Mouse (Mus musculus): ENCODE results near the gene Ccdc169. TPM values are rescaled to one million over a fixed set of nuclear protein-coding genes. Genes with fewer than 3 reads are reported as not detected.
"Not testable (repeated sequence)": the region's sequence is repeated elsewhere in the genome, so short reads cannot be mapped to it uniquely, and the experiment has no call there.

Ccdc169 gene
- polyA plus RNA-seq, 1 experiment from 2014 or later: not detected

DNA sequence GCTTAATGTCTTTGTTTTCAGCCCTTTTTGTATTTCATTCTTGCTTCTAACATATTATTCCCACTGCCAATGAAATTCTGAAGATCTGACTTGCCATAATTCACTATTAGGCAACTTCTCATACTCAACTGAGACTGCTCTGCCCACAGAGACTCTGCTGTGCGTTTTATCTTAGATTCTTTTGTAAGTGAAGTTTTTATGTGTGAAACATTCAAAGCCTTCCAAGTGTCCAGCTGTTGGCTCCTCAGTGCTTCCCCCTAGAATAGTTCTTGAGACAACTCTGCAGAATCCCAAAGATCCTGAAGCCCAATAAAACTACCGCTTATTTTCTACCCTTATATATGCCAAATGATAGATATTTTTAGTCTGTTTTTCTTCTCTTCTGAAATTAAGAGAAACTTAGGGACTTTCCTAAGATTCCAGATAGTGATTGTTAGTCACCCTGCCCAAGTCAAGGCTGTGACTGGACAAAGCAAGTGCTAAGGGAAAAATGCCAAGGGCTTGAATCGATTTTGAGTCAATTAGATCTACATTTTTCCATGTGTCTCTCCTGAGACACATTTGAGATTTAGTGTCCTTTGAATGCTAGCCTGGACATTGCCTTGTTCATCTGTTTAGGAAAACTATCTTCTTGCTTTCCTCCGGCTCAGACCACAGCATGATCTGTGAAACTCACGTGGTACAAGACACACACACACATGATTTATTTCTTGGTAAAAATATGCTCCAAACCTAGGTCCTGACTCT is 58.6 kb downstream of the Ccdc169 start:
- ATAC-seq (replicated peaks; ENCODE audit: low FRiP score, low TSS enrichment, low read depth): no peak
- no peak for DNase-seq (ENCODE audit: low spot score)
- Histone ChIP-seq H3K4me1 (replicated peaks; ENCODE audit: control insufficient read depth, insufficient read depth, low read length) (no peaks in the 10 kb centered on the region), H3K9ac (ENCODE audit: low read length) (no peak overlapping the region), H3K4me2 (ENCODE audit: low read length) (no peak overlapping the region), H3K27ac (ENCODE audit: low read depth) (no peak overlapping the region), H3K27me3 (replicated peaks; ENCODE audit: control insufficient read depth, insufficient read depth, low read length) (no peaks in the 10 kb centered on the region), H3K36me3 (ENCODE audit: control insufficient read depth, insufficient read depth, low read length) (no peaks in the 10 kb centered on the region), H3K9me3 (ENCODE audit: control insufficient read depth, low read length) (0 out of 2 replicates have a peak, but pooled peaks cover 2% of the 10 kb centered on the region), H3K4me3 (ENCODE audit: low read depth, low read length) (no peak overlapping the region)
- WGBS: 60% methylated on average over 5 of the region's 5 CpGs

DNA sequence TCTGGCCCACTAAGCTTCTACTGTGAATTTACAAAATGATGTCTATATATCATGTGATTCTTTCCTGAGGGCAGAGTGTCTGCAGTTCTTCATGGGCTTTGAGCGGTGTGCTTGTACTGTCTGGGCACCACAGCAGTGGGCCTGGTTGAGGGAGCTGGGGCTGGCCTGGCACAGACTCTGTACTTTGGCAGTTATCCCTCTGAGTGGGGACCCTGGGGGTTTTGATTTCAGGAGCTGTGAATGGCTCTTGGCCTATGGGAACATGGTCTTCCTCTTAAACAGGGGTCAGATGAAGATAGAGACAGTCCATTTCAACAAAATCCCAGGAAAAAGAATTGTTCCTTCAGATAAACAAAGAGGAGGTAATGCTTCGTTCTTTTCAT is 59.2 kb downstream of the Ccdc169 start:
- 43% methylated on average over 2 of the region's 2 CpGs for WGBS
- Histone ChIP-seq H3K4me1 (replicated peaks; ENCODE audit: control insufficient read depth, insufficient read depth, low read length) (no peaks in the 10 kb centered on the region), H3K27me3 (replicated peaks; ENCODE audit: control insufficient read depth, insufficient read depth, low read length) (no peaks in the 10 kb centered on the region), H3K4me3 (ENCODE audit: low read depth, low read length) (no peak overlapping the region), H3K9ac (ENCODE audit: low read length) (no peak overlapping the region), H3K9me3 (ENCODE audit: control insufficient read depth, low read length) (0 out of 2 replicates have a peak, but pooled peaks cover 2% of the 10 kb centered on the region), H3K27ac (ENCODE audit: low read depth) (no peak overlapping the region), H3K36me3 (ENCODE audit: control insufficient read depth, insufficient read depth, low read length) (no peaks in the 10 kb centered on the region), H3K4me2 (ENCODE audit: low read length) (no peak overlapping the region)
- DNase-seq (ENCODE audit: low spot score) (no peak), ATAC-seq (replicated peaks; ENCODE audit: low FRiP score, low TSS enrichment, low read depth) (no peak)

DNA sequence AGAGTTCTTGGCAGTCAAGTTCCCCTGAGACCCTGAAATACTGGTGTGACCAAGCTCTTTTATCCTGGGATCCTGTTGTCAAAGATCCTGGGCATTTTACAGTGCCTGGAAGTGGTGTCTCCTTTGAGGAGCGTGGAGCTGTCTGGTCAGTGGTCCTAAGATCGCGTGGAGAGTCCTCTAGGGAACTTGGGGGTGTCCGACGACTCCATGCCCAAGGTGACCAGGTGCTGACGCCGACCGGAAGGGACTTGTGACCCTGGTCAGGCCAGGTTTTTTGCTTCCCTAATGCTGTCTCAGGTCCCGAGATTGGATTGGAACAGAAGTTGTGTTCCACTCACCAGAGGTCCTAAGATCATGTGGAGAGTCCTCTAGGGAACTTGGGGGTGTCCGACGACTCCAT is 66.5 kb downstream of the Ccdc169 start:
- H3K9ac ChIP-seq (ENCODE audit: low read length); H3K4me1 ChIP-seq (replicated peaks; ENCODE audit: control insufficient read depth, insufficient read depth, low read length); H3K36me3 ChIP-seq (ENCODE audit: control insufficient read depth, insufficient read depth, low read length); H3K27me3 ChIP-seq (replicated peaks; ENCODE audit: control insufficient read depth, insufficient read depth, low read length); H3K4me3 ChIP-seq (ENCODE audit: low read depth, low read length); H3K4me2 ChIP-seq (ENCODE audit: low read length); ATAC-seq (replicated peaks; ENCODE audit: low FRiP score, low TSS enrichment, low read depth); H3K9me3 ChIP-seq (ENCODE audit: control insufficient read depth, low read length); DNase-seq (ENCODE audit: low spot score); H3K27ac ChIP-seq (ENCODE audit: low read depth): not testable (repeated sequence)
- WGBS: 97% methylated on average over 11 of the region's 11 CpGs

DNA sequence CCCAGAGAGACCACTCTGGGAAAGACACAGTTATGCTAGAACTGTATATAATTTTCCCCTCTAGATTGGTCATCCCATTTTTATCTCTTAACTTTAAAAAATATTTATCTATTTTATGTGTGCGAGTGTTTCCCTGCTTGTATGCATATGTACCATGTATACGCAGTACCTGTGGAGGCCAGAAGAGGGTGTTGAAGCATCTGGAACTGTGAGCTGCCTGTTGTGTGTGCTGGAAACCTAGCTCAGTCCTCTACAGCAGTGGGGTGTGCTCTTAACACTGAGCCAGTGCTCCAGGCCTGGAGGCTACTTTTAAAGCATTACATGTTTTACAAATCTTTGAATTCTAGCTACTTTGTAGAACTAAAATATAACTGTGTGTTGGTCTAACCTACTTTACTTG is 69.3 kb downstream of the Ccdc169 start:
- no peaks in the 10 kb centered on the region for H3K9me3 ChIP-seq (ENCODE audit: control insufficient read depth, low read length)
- H3K27me3 ChIP-seq (replicated peaks; ENCODE audit: control insufficient read depth, insufficient read depth, low read length): no peaks in the 10 kb centered on the region
- no peak for ATAC-seq (replicated peaks; ENCODE audit: low FRiP score, low TSS enrichment, low read depth)
- H3K9ac ChIP-seq (ENCODE audit: low read length): no peak overlapping the region
- H3K4me2 ChIP-seq (ENCODE audit: low read length): no peak overlapping the region
- no peak overlapping the region for H3K27ac ChIP-seq (ENCODE audit: low read depth)
- no peak for DNase-seq (ENCODE audit: low spot score)
- H3K4me1 ChIP-seq (replicated peaks; ENCODE audit: control insufficient read depth, insufficient read depth, low read length): no peaks in the 10 kb centered on the region
- 95% methylated on average over 2 of the region's 2 CpGs for WGBS
- no peaks in the 10 kb centered on the region for H3K36me3 ChIP-seq (ENCODE audit: control insufficient read depth, insufficient read depth, low read length)
- no peak overlapping the region for H3K4me3 ChIP-seq (ENCODE audit: low read depth, low read length)

DNA sequence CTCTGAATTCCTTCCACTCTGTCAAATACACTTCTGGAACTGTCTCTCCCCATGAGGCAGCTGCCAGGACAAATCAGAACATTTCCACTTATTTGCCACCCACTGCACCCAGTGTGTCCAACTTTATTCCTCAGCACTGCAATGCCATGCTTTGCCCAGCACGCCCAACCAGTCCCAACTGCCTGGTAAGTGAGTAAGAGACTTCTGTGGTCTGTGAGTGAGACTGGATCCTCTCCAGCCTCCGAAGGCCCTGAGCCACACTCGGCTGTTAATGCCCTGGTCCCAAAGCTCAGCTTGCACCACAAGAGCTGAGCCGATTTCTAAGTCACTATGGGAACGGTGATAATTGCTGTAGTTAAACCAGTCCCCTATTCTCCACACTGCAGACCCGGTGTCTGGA is 70.5 kb downstream of the Ccdc169 start:
- Histone ChIP-seq H3K4me1 (replicated peaks; ENCODE audit: control insufficient read depth, insufficient read depth, low read length) (no peaks in the 10 kb centered on the region), H3K27me3 (replicated peaks; ENCODE audit: control insufficient read depth, insufficient read depth, low read length) (no peaks in the 10 kb centered on the region), H3K4me2 (ENCODE audit: low read length) (no peak overlapping the region), H3K9ac (ENCODE audit: low read length) (no peak overlapping the region), H3K27ac (ENCODE audit: low read depth) (no peak overlapping the region), H3K4me3 (ENCODE audit: low read depth, low read length) (no peak overlapping the region), H3K9me3 (ENCODE audit: control insufficient read depth, low read length) (no peaks in the 10 kb centered on the region), H3K36me3 (ENCODE audit: control insufficient read depth, insufficient read depth, low read length) (no peaks in the 10 kb centered on the region)
- ATAC-seq (replicated peaks; ENCODE audit: low FRiP score, low TSS enrichment, low read depth) (no peak), DNase-seq (ENCODE audit: low spot score) (no peak)
- 64% methylated on average over 6 of the region's 6 CpGs for WGBS

DNA sequence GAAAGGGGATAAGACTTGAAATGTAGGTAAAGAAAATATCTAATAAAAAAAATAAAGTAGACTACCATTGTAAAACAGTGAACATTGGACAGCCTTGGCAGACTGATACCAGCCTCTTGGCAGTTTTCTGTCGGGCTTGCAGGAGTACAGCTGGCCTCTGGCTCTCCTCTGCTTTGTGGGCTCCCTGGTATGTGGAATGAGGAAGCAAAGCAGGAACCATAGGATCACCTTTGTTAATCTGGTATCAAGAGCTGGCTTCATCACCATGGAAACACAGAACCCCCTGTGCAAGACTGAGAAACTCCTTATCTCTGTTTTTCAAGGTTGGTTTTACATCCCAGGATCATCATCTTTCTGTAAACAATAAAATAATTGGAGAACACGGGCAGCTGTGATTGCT is 75.1 kb downstream of the Ccdc169 start:
- H3K27ac ChIP-seq (ENCODE audit: low read depth): no peak overlapping the region
- no peaks in the 10 kb centered on the region for H3K36me3 ChIP-seq (ENCODE audit: control insufficient read depth, insufficient read depth, low read length)
- no peaks in the 10 kb centered on the region for H3K4me1 ChIP-seq (replicated peaks; ENCODE audit: control insufficient read depth, insufficient read depth, low read length)
- no peak for DNase-seq (ENCODE audit: low spot score)
- H3K27me3 ChIP-seq (replicated peaks; ENCODE audit: control insufficient read depth, insufficient read depth, low read length): no peaks in the 10 kb centered on the region
- H3K9ac ChIP-seq (ENCODE audit: low read length): no peak overlapping the region
- H3K9me3 ChIP-seq (ENCODE audit: control insufficient read depth, low read length): no peaks in the 10 kb centered on the region
- no peak overlapping the region for H3K4me3 ChIP-seq (ENCODE audit: low read depth, low read length)
- WGBS: 23% methylated on average over 2 of the region's 2 CpGs
- ATAC-seq (replicated peaks; ENCODE audit: low FRiP score, low TSS enrichment, low read depth): no peak
- H3K4me2 ChIP-seq (ENCODE audit: low read length): no peak overlapping the region

DNA sequence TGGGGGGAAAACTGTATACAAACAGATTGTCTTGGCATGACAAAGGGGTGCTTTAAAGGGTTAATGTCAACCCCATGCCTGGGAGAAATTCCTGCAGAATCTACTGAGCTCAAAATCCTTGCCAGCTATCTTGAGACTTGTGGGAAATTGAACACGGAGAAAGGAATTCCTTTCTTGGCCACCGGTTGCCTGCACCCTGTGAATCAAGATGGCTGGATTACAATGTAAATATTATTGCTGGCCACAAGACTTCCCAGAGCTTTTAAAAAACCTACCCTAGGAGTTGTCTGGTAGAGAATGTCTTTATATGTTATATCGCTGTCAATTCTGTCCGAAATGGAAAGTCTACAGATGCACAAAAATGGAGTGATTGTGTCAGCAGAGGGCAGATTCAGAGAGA is 76.6 kb downstream of the Ccdc169 start:
- ATAC-seq (replicated peaks; ENCODE audit: low FRiP score, low TSS enrichment, low read depth) (no peak), DNase-seq (ENCODE audit: low spot score) (no peak)
- Histone ChIP-seq H3K4me3 (ENCODE audit: low read depth, low read length) (no peak overlapping the region), H3K4me1 (replicated peaks; ENCODE audit: control insufficient read depth, insufficient read depth, low read length) (no peaks in the 10 kb centered on the region), H3K27ac (ENCODE audit: low read depth) (no peak overlapping the region), H3K27me3 (replicated peaks; ENCODE audit: control insufficient read depth, insufficient read depth, low read length) (no peaks in the 10 kb centered on the region), H3K9ac (ENCODE audit: low read length) (no peak overlapping the region), H3K9me3 (ENCODE audit: control insufficient read depth, low read length) (no peaks in the 10 kb centered on the region), H3K4me2 (ENCODE audit: low read length) (no peak overlapping the region), H3K36me3 (ENCODE audit: control insufficient read depth, insufficient read depth, low read length) (no peaks in the 10 kb centered on the region)
- 46% methylated on average over 4 of the region's 4 CpGs for WGBS

DNA sequence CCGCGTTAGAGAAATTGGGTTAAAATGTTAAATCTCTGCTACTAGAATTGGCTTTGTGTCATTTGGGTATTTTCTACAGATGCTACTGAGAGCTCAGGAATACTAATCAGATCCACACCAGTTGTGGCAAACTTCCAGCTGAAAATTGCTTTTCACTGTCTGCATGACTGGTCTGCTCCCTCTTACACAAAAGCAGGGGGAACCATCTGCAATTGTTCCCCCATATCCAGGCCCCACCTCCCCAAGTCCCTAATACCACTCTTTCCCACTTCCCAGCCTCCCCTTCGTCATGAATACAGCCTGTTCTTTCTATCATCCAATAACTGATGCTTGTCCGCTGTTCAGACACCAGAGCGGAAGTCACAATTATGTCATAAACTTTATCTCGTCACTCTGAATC is 77.3 kb downstream of the Ccdc169 start:
- Histone ChIP-seq H3K4me1 (replicated peaks; ENCODE audit: control insufficient read depth, insufficient read depth, low read length) (no peaks in the 10 kb centered on the region), H3K27me3 (replicated peaks; ENCODE audit: control insufficient read depth, insufficient read depth, low read length) (no peaks in the 10 kb centered on the region), H3K4me2 (ENCODE audit: low read length) (no peak overlapping the region), H3K27ac (ENCODE audit: low read depth) (no peak overlapping the region), H3K4me3 (ENCODE audit: low read depth, low read length) (no peak overlapping the region), H3K9me3 (ENCODE audit: control insufficient read depth, low read length) (no peaks in the 10 kb centered on the region), H3K9ac (ENCODE audit: low read length) (no peak overlapping the region), H3K36me3 (ENCODE audit: control insufficient read depth, insufficient read depth, low read length) (no peaks in the 10 kb centered on the region)
- peak; percentile 27 for DNase-seq (ENCODE audit: low spot score)
- 77% methylated on average over 6 of the region's 6 CpGs for WGBS
- no peak for ATAC-seq (replicated peaks; ENCODE audit: low FRiP score, low TSS enrichment, low read depth)

DNA sequence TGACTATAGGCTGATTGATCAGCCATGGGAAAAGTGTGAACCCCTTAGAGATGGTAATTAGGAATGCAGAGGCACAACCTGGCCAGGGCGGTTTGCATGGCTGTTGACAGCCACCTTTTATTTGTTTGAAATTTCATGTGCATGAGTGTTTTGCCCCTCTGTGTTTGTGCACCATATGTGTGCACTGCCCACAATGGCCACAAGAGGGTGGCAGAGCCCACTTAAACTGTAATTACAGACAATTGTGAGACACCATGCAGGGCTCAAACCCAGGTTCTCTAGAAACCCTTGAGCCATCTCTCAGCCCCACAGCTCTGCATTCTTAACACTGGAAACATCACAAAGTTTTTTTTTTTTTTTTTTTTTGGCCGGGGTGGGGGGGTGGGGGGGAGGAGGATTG is 85.4 kb downstream of the Ccdc169 start:
- no peak overlapping the region for H3K4me2 ChIP-seq (ENCODE audit: low read length)
- no peaks in the 10 kb centered on the region for H3K4me1 ChIP-seq (replicated peaks; ENCODE audit: control insufficient read depth, insufficient read depth, low read length)
- no peak overlapping the region for H3K4me3 ChIP-seq (ENCODE audit: low read depth, low read length)
- H3K9me3 ChIP-seq (ENCODE audit: control insufficient read depth, low read length): peaks cover 4% of the 10 kb centered on the region; the same call in 1 of the 2 replicates
- ATAC-seq (replicated peaks; ENCODE audit: low FRiP score, low TSS enrichment, low read depth) (no peak), DNase-seq (ENCODE audit: low spot score) (no peak)
- no peaks in the 10 kb centered on the region for H3K27me3 ChIP-seq (replicated peaks; ENCODE audit: control insufficient read depth, insufficient read depth, low read length)
- no peak overlapping the region for H3K27ac ChIP-seq (ENCODE audit: low read depth)
- no peaks in the 10 kb centered on the region for H3K36me3 ChIP-seq (ENCODE audit: control insufficient read depth, insufficient read depth, low read length)
- 96% methylated on average over 2 of the region's 2 CpGs for WGBS
- H3K9ac ChIP-seq (ENCODE audit: low read length): no peak overlapping the region
